Mouse (Mus musculus) neutrophil, adult 65 days (primary cell): ENCODE data around the gene Ube2dnl1. TPM values are rescaled to one million over a fixed set of nuclear protein-coding genes. Genes with fewer than 3 reads are reported as not detected.

Source experiments
- total RNA-seq: library from RNA; stranded (reverse); gene quantifications from 2 replicates; pipeline ENCODE4 v1.2.4, GENCODE M21; 2023

The Ube2dnl1 gene
- total RNA-seq: not detected in 2 replicates

GRCm38 (mm10) chrX:114904712-114905111, at the start of gene Ube2dnl1:
Gene Ube2dnl1, plus strand, starts transcription at chrX:114905012.

GRCm38 (mm10) chrX:114907282-114907681, 2.5 kb downstream of the Ube2dnl1 start, which contains the start of gene Ube2dnl2:
Gene Ube2dnl2, plus strand, starts transcription at chrX:114907582.

Other genes with a start within 250 kb of the Ube2dnl1 start
- gene Ube2dnl2, start 2.6 kb downstream of the Ube2dnl1 start, total RNA-seq: not detected in 2 replicates